Mouse (Mus musculus) gastrocnemius, postnatal 14 days (tissue): ENCODE results near the gene Trmt1. TPM values are rescaled to one million over a fixed set of nuclear protein-coding genes. Genes with fewer than 3 reads are reported as not detected.

Experiments
- DNase-seq: peaks from one replicate; pipeline ENCODE4 v3.0.0; 2021; ENCODE audit warnings: mixed read lengths
- intact Hi-C: fragments of 180-260 bp; cut with DNase I; formaldehyde crosslinking; loops from one replicate; pipeline ENCODE4 v1.15.1; 2025; ENCODE audit warnings: low total_unique reads
- total RNA-seq, 2 experiments: library from RNA; stranded (reverse); gene quantifications; 2 replicates each; pipeline ENCODE4 v1.2.3; 2021

The Trmt1 gene
- total RNA-seq, 2 experiments from 2014 or later: 26.0 to 36.2 TPM

- intact Hi-C loops: no loop called here
These were observed 19.0 kb downstream of the Trmt1 start for GRCm38 (mm10) chr8:84704867-84705831.

GRCm38 (mm10) chr8:84705960-84706359 lies 19.9 kb downstream of the Trmt1 start:
- DNase-seq: no peak
- intact Hi-C loops: no loop called here

More at GRCm38 (mm10) chr8:84704867-84705831, 19.0 kb downstream of the Trmt1 start:
- no peak for DNase-seq

DNA sequence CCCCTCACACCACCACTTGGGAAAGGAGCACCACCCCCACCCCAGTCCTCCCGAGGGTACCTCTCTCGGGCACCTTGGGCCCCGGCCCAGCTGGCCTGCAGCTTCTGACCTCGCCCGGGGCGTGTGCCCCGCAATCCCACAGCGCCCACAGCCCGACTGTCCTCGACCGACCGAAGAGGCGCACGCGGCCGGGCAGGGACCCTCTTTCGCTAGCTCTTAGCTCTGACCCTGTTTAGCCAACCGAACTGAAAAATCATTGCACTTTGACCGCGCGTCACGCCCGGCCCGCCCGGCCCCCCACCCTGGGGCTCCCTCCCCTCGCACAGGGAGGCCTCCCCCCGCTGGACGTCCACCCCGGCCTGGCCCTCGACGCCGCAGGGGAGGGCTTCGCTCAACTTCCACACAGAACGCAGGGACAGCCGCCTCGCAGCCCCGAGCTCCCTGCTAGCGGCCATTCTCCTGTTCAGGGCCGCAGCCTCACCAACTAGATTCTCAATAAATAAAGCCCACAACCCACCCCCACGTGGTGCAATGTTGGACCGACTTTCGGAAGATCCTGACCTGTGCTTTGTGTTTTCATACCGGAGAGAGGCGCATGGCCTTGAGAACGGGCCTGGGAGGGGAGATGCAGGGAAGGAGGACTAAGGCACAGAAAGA lies 20.6 kb downstream of the Trmt1 start:
- peak; percentile 66 for DNase-seq
- intact Hi-C loops: no loop called here

GRCm38 (mm10) chr8:84707267-84707883 lies 21.3 kb downstream of the Trmt1 start:
- intact Hi-C loops: no loop called here
- no peak for DNase-seq

DNA sequence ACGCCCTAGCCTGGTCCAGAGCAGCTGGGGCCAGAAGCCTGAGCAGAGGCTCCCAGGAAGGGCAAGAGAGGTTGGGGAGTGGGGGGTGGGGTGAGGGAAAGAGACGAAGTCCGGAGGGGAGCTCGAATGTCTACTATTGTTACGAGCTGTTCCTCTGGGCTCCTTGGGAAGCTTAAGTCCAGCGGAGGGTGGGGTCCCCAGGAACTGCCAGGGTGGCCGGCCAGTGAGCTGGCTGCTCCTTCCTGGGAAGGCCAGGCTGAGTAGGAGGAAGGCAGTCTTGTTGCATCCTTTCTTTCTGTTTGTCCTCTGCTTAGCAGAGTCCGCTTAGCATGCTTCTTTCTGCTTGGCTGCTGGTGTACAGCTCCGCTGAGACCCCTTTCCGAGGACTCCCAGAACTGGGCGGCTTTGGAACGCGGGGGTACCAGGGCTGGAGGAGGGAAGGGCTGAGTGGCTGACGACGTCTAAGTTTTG lies 22.0 kb downstream of the Trmt1 start:
- DNase-seq: peak; percentile 62
- intact Hi-C loops: loop anchor here (2.0 kb wide), 1 partner anchor 105 kb away; no protein-coding TSS in a partner anchor

GRCm38 (mm10) chr8:84708774-84709475 lies 22.8 kb downstream of the Trmt1 start:
- peak; percentile 84 for DNase-seq
- intact Hi-C loops: loop anchor here (2.0 kb wide), 1 partner anchor 104 kb away; no protein-coding TSS in a partner anchor

DNA sequence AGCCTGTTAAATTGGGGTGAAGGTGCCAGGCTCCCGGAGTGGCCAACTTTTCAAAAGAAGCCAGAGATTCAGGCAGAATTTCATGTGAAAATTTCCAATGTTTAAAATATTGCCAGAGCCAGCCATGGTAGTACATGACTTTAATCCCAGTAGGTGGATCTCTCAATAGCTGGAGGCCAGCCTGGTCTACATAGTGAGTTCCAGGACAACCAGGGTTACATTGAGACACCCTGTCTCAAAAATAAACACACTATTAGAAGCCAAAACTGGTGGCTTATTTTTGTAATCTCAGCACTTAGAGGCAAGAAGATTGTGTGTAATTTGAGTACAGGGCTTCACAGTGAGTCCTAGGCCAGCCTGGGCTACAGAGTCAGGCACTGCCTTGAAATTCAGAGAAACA lies 23.8 kb downstream of the Trmt1 start:
- intact Hi-C loops: loop anchor here (2.0 kb wide), 1 partner anchor 103 kb away; no protein-coding TSS in a partner anchor
- no peak for DNase-seq

DNA sequence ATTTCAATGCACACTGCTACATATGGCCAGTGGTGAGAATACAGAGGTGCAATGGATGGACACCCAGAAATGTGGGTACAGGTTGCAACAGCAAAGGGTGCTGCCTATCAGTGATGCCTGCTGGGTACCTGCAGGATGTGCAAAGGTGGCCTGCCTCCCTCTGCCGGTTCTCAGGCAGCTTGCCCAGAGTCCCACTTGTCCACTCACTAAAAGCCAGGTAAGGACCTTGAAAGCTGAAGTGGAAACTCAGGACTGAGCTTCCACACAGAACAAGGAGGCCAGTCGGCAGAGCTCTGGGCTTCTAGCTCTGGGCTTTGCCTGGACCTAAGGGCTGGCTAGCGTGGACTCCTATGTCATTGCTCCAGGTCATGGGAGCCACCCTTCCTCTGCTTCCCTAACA lies 25.2 kb downstream of the Trmt1 start:
- intact Hi-C loops: no loop called here
- DNase-seq: no peak

GRCm38 (mm10) chr8:84711933-84712758 lies 26.0 kb downstream of the Trmt1 start:
- intact Hi-C loops: no loop called here
- DNase-seq: peak; percentile 65

GRCm38 (mm10) chr8:84712759-84713120 lies 26.6 kb downstream of the Trmt1 start:
- DNase-seq: no peak
- intact Hi-C loops: no loop called here

DNA sequence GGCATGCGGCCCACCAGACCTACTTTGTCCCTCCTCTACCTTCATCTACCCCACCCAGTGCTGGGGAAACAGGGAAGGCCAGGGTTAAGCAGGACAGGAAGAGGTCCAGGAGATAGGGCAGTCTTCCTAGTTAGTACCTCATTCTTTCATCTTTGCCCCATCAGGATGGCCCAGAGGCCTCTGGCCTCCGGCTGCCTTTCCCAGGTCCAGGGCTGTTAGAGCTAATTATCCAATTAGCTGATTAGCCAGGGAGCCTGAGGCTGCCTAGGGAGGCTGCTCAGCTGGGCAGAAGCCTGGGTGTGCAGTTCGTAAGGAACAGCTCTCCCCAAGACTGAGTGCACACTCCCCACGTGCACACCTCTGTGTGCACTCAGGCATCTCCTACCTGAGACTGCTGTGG lies 27.3 kb downstream of the Trmt1 start:
- intact Hi-C loops: no loop called here
- DNase-seq: no peak

GRCm38 (mm10) chr8:84714161-84714560 lies 28.1 kb downstream of the Trmt1 start:
- no peak for DNase-seq

GRCm38 (mm10) chr8:84715893-84716468 lies 29.9 kb downstream of the Trmt1 start:
- intact Hi-C loops: no loop called here
- DNase-seq: no peak

More at GRCm38 (mm10) chr8:84714161-84714560, 28.1 kb downstream of the Trmt1 start:
- intact Hi-C loops: no loop called here

- DNase-seq: no peak
- intact Hi-C loops: no loop called here
These were observed 30.7 kb downstream of the Trmt1 start for GRCm38 (mm10) chr8:84716790-84717189.

DNA sequence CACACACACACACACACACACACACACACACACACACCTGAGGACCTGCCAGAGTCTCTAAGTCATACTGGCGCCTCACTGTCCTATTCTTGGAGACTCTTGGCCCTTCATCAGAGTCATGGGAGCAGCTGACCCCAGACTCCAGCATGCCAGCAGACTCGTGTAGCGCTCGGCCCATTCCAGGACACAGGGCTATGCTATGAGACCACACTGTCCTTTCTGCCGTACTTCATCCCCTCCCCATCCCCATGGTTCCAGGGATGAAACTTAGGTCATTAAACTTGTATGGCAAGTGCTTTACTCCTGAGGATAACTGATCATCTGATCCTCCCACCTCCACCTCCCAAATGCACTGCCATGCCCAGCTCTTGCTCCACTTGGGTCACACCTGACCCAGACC lies 32.4 kb downstream of the Trmt1 start:
- DNase-seq: no peak
- intact Hi-C loops: no loop called here

- DNase-seq: no peak
- intact Hi-C loops: no loop called here
These were observed 33.0 kb downstream of the Trmt1 start for GRCm38 (mm10) chr8:84718959-84719690.

- no peak for DNase-seq
- intact Hi-C loops: no loop called here
These were observed 36.4 kb downstream of the Trmt1 start for GRCm38 (mm10) chr8:84722530-84722849.
